Mouse (Mus musculus) spleen, adult 2 months (tissue): Measurements from ENCODE around the gene Oxa1l.

Source experiments
- CTCF ChIP-seq: fragments of 200-500 bp; IDR thresholded peaks from 2 replicates; pipeline ENCODE4 v1.5.1; 2011; ENCODE audit warnings: mild to moderate bottlenecking, inconsistent platforms; ENCODE audit not compliant: insufficient read depth, insufficient read length, insufficient replicate concordance; ENCODE audit errors: extremely low read depth
- POLR2A ChIP-seq: fragments of 200-500 bp; IDR thresholded peaks from 2 replicates; pipeline ENCODE4 v1.6.1; 2011; ENCODE audit warnings: low read depth, low read length, inconsistent platforms

- TF ChIP-seq POLR2A (no peak), CTCF (no peak)
Observed at GRCm38 (mm10) chr14:54352314-54352713, 8.3 kb upstream of the Oxa1l start.
